16 mouse cellular contexts compared by ENCODE assay signal in the genomic region with DNA sequence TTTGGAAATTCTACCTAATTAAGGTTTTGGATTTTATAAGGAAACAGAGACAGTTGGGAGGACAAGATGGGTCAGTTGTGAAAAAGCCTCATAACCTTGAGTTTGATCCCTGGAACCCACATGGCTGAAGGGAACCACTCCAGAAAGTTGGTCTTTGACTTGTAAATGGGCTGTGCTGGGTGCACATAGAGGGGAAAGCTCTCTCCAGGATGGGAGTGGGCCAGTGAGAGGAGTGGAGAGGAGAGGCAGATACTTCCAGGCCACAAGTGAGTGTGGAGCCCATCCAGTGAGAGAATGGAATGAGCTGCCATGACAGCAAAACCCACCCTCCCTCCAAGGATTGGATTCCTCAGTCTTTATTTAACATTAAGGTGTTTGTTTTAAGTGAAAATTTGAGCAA.
DNase-seq lines count a peak whose midpoint lies in the region; ATAC-seq and TF ChIP-seq lines count a peak whose summit lies in the region.
"Had no signal": no experiment of that assay in that cellular context is flagged by ENCODE, and none has a peak within 500 bp of the region (broad histone marks: within the 10 kb centered on the region; RNA-seq: fewer than 3 reads in every experiment).

No protein-coding gene starts in this region.

- H3K27ac ChIP-seq in forebrain, embryonic 14.5 days (ENCODE audit: low read depth, low read length), result no peak overlapping the region
- no peak overlapping the region; the same call in 1 of the 2 replicates for H3K27ac ChIP-seq in forebrain, embryonic 10.5 days
- no peak overlapping the region for H3K27ac ChIP-seq in midbrain, embryonic 11.5 days (ENCODE audit: low read depth, low read length)
- H3K27ac ChIP-seq: embryonic facial prominence, embryonic 12.5 days had no signal

- no peaks in the 10 kb centered on the region for H3K27me3 ChIP-seq in forebrain, embryonic 14.5 days (replicated peaks; ENCODE audit: control insufficient read depth, insufficient read depth, low read length)
- H3K27me3 ChIP-seq in forebrain, embryonic 10.5 days (ENCODE audit: poor library complexity, severe bottlenecking), result no peaks in the 10 kb centered on the region
- H3K27me3 ChIP-seq in E14TG2a.4 (ENCODE audit: insufficient read depth, low read length), result no peaks in the 10 kb centered on the region
- H3K27me3 ChIP-seq in midbrain, embryonic 11.5 days (ENCODE audit: control insufficient read depth, insufficient read depth, low read length), result no peaks in the 10 kb centered on the region
- H3K27me3 ChIP-seq: embryonic facial prominence, embryonic 12.5 days; heart, embryonic 12.5 days had no signal

- intact Hi-C loops in left cerebral cortex, postnatal 36 days (cut with DNase I), result no loop called here

- H3K9ac ChIP-seq in forebrain, embryonic 14.5 days (ENCODE audit: low read length), result no peak overlapping the region
- H3K9ac ChIP-seq in midbrain, embryonic 11.5 days (ENCODE audit: low read length), result no peak overlapping the region

- no peak overlapping the region for H3K4me3 ChIP-seq in forebrain, embryonic 14.5 days (ENCODE audit: low read depth, low read length)
- no peak overlapping the region for H3K4me3 ChIP-seq in forebrain, embryonic 10.5 days
- H3K4me3 ChIP-seq in E14TG2a.4 (replicated peaks; ENCODE audit: low read length), result peak overlapping the region; percentile 33; the same call in 1 of the 2 replicates
- H3K4me3 ChIP-seq in midbrain, embryonic 11.5 days (ENCODE audit: low read depth, low read length), result no peak overlapping the region
- H3K4me3 ChIP-seq: heart, embryonic 12.5 days; megakaryocyte, embryonic 14.5 days had no signal

- peak overlapping the region; percentile 66; the same call in 1 of the 2 replicates for H3K4me2 ChIP-seq in forebrain, embryonic 14.5 days (ENCODE audit: low read length)
- no peak overlapping the region for H3K4me2 ChIP-seq in midbrain, embryonic 11.5 days
- H3K4me2 ChIP-seq: liver, embryonic 11.5 days had no signal

- no peaks in the 10 kb centered on the region for H3K36me3 ChIP-seq in forebrain, embryonic 14.5 days (ENCODE audit: control insufficient read depth, insufficient read depth, low read length)
- H3K36me3 ChIP-seq in forebrain, embryonic 10.5 days (replicated peaks), result no peaks in the 10 kb centered on the region
- peaks cover 24% of the 10 kb centered on the region for H3K36me3 ChIP-seq in E14TG2a.4 (ENCODE audit: insufficient read depth, low read length)
- no peaks in the 10 kb centered on the region for H3K36me3 ChIP-seq in midbrain, embryonic 11.5 days (ENCODE audit: control insufficient read depth, insufficient read depth, low read length)
- H3K36me3 ChIP-seq: embryonic facial prominence, embryonic 12.5 days had no signal

- no peak for ATAC-seq in forebrain, embryonic 14.5 days
- no peak for ATAC-seq in midbrain, embryonic 11.5 days (ENCODE audit: low FRiP score)
- ATAC-seq: activated CD4-positive, CD25-positive, alpha-beta regulatory T cell, adult 4 months had no signal

- DNase-seq in forebrain, embryonic 14.5 days (ENCODE audit: low spot score), result no peak
- no peak for DNase-seq in forebrain, embryonic 10.5 days (ENCODE audit: extremely low spot score, low spot score)
- DNase-seq in brain, embryonic 14.5 days (ENCODE audit: low read depth), result peak; percentile 25
- peak; percentile 73 for DNase-seq in midbrain, embryonic 11.5 days (ENCODE audit: low spot score, missing footprints)
- no peak for DNase-seq in thymus, postnatal 10 days (ENCODE audit: low spot score in 2 of 2)
- no peak for DNase-seq in left cerebral cortex, postnatal 36 days (ENCODE audit: low spot score in 2 of 2)
- no peak for DNase-seq in kidney, postnatal 14 days
- DNase-seq: gastrocnemius, postnatal 14 days; kidney, adult 8-10 months; thymus, postnatal 14 days had no signal

- no peak for TF ChIP-seq POLR2A in brain, embryonic 14.5 days (IDR thresholded peaks at IDR 0.05; ENCODE audit: borderline replicate concordance, extremely low read depth, insufficient read depth, insufficient read length, poor library complexity, severe bottlenecking)

- TF ChIP-seq CTCF in E14TG2a.4 (conservative IDR thresholded peaks at IDR 0.05; ENCODE audit: low read length), result no peak
- TF ChIP-seq CTCF in brain, embryonic 14.5 days (IDR thresholded peaks at IDR 0.05; ENCODE audit: borderline replicate concordance, extremely low read depth, insufficient read depth, insufficient read length), result no peak

- H3K4me1 ChIP-seq in forebrain, embryonic 14.5 days (ENCODE audit: control insufficient read depth, insufficient read depth, low read length), result peaks cover 36% of the 10 kb centered on the region
- peaks cover 59% of the 10 kb centered on the region for H3K4me1 ChIP-seq in forebrain, embryonic 10.5 days
- peaks cover 51% of the 10 kb centered on the region for H3K4me1 ChIP-seq in E14TG2a.4 (replicated peaks; ENCODE audit: low read depth, low read length)
- peaks cover 38% of the 10 kb centered on the region for H3K4me1 ChIP-seq in midbrain, embryonic 11.5 days (ENCODE audit: control insufficient read depth, insufficient read depth, low read length)
- H3K4me1 ChIP-seq: megakaryocyte, embryonic 14.5 days had no signal

- no peaks in the 10 kb centered on the region for H3K9me3 ChIP-seq in forebrain, embryonic 14.5 days (replicated peaks; ENCODE audit: control insufficient read depth, low read length)
- no peaks in the 10 kb centered on the region for H3K9me3 ChIP-seq in forebrain, embryonic 10.5 days
- H3K9me3 ChIP-seq in E14TG2a.4 (ENCODE audit: low read length), result no peaks in the 10 kb centered on the region
- no peaks in the 10 kb centered on the region for H3K9me3 ChIP-seq in midbrain, embryonic 11.5 days (ENCODE audit: control insufficient read depth, low read length)
- H3K9me3 ChIP-seq: embryonic facial prominence, embryonic 12.5 days; heart, embryonic 12.5 days; megakaryocyte, embryonic 14.5 days had no signal

Comparison
In these comparisons a context has a peak if more than half of its experiments do, and no peak if none do; other contexts are left out.
1. DNase-seq: peak in brain, embryonic 14.5 days (single experiment) and midbrain, embryonic 11.5 days (single experiment); none in forebrain, embryonic 14.5 days (single experiment), forebrain, embryonic 10.5 days (single experiment), thymus, postnatal 10 days (0 of 2), left cerebral cortex, postnatal 36 days (0 of 2) and kidney, postnatal 14 days (single experiment).